Mouse (Mus musculus) spleen, postnatal 36 days (tissue): Measurements from ENCODE around the gene Gm29427.
"Not testable (repeated sequence)": the region's sequence is repeated elsewhere in the genome, so short reads cannot be mapped to it uniquely, and the experiment has no call there.

Experiments
- DNase-seq, 2 experiments: peaks; one replicate each; pipeline ENCODE4 v3.0.0; 2022; ENCODE audit warnings: low spot score in 2 of 2, mixed read lengths in 1 of 2

Gene Gm29427

GRCm38 (mm10) chr1:130659641-130660040 is 56.0 kb downstream of the Gm29427 start:
- not testable (repeated sequence) for DNase-seq

- DNase-seq: no peak
Measured at GRCm38 (mm10) chr1:130644103-130644502, 71.5 kb downstream of the Gm29427 start.

GRCm38 (mm10) chr1:130640967-130641366 is 74.6 kb downstream of the Gm29427 start:
- DNase-seq: no peak

- peak; percentile 73 to 78 for DNase-seq
Measured at GRCm38 (mm10) chr1:130633761-130634410, 81.7 kb downstream of the Gm29427 start.

GRCm38 (mm10) chr1:130633316-130633715 is 82.3 kb downstream of the Gm29427 start:
- DNase-seq: peak in 1 of 2 experiments; percentile 8

- DNase-seq: no peak
Measured at GRCm38 (mm10) chr1:130629521-130629920, 86.1 kb downstream of the Gm29427 start, which contains the start of gene Zp3r. TSS of gene Zp3r (minus strand) at chr1:130629621.
